Mouse (Mus musculus): Measurements from ENCODE around the gene Lpp. TPM values are rescaled to one million over a fixed set of nuclear protein-coding genes. Genes with fewer than 3 reads are reported as not detected.
"Not testable (repeated sequence)": the region's sequence is repeated elsewhere in the genome, so short reads cannot be mapped to it uniquely, and the experiment has no call there.

Gene Lpp
- polyA plus RNA-seq, 1 experiment from 2014 or later, result 12.2 TPM

GRCm38 (mm10) chr16:25012938-25013337 lies 619.6 kb downstream of the Lpp start:
- H3K4me2 ChIP-seq (ENCODE audit: low read length), result no peak overlapping the region
- no peaks in the 10 kb centered on the region for H3K9me3 ChIP-seq (ENCODE audit: control insufficient read depth, low read length)
- peaks cover 19% of the 10 kb centered on the region for H3K4me1 ChIP-seq (replicated peaks; ENCODE audit: control insufficient read depth, insufficient read depth, low read length)
- no peak overlapping the region for H3K4me3 ChIP-seq (replicated peaks; ENCODE audit: low read length)
- no peak for ATAC-seq
- WGBS, result 90% methylated on average over 3 of the region's 3 CpGs
- no peak overlapping the region for H3K9ac ChIP-seq (replicated peaks; ENCODE audit: low read depth, low read length)
- H3K36me3 ChIP-seq (ENCODE audit: control insufficient read depth, insufficient read depth), result no peaks in the 10 kb centered on the region
- no peak overlapping the region for H3K27ac ChIP-seq (ENCODE audit: low read length)
- no peaks in the 10 kb centered on the region for H3K27me3 ChIP-seq (replicated peaks; ENCODE audit: control insufficient read depth, insufficient read depth, low read length)

GRCm38 (mm10) chr16:25016261-25016836 lies 623.0 kb downstream of the Lpp start:
- Histone ChIP-seq H3K4me1 (replicated peaks; ENCODE audit: control insufficient read depth, insufficient read depth, low read length) (peaks cover 19% of the 10 kb centered on the region), H3K27me3 (replicated peaks; ENCODE audit: control insufficient read depth, insufficient read depth, low read length) (no peaks in the 10 kb centered on the region), H3K27ac (ENCODE audit: low read length) (peak overlapping the region; percentile 87), H3K4me2 (ENCODE audit: low read length) (no peak overlapping the region), H3K9ac (replicated peaks; ENCODE audit: low read depth, low read length) (no peak overlapping the region), H3K9me3 (ENCODE audit: control insufficient read depth, low read length) (no peaks in the 10 kb centered on the region), H3K36me3 (ENCODE audit: control insufficient read depth, insufficient read depth) (no peaks in the 10 kb centered on the region), H3K4me3 (replicated peaks; ENCODE audit: low read length) (no peak overlapping the region)
- WGBS, result 4% methylated on average over 4 of the region's 4 CpGs
- peak; percentile 95 for ATAC-seq

DNA sequence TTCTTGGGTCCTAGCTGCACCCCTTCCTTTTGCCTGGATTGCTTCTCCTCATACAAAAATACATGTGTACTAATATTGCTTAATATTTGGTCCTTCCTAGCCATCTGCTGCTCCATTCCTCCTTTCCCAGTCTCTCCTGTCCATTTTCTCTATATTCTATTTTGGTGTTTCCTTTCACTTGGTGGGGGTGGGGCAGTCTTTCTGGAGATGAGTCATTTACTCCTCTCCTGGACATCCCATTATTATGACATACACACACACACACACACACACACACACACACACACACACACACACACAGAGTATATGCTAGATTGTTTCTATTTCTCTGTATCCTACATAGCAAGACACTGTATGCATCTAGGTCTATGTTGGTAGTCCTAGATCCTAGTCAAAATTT lies 623.7 kb downstream of the Lpp start:
- H3K9me3 ChIP-seq (ENCODE audit: control insufficient read depth, low read length), result no peaks in the 10 kb centered on the region
- peak overlapping the region; percentile 87 for H3K27ac ChIP-seq (ENCODE audit: low read length)
- H3K27me3 ChIP-seq (replicated peaks; ENCODE audit: control insufficient read depth, insufficient read depth, low read length), result no peaks in the 10 kb centered on the region
- H3K4me3 ChIP-seq (replicated peaks; ENCODE audit: low read length), result no peak overlapping the region
- H3K4me2 ChIP-seq (ENCODE audit: low read length), result no peak overlapping the region
- H3K36me3 ChIP-seq (ENCODE audit: control insufficient read depth, insufficient read depth), result no peaks in the 10 kb centered on the region
- peaks cover 19% of the 10 kb centered on the region for H3K4me1 ChIP-seq (replicated peaks; ENCODE audit: control insufficient read depth, insufficient read depth, low read length)
- no peak for ATAC-seq
- no peak overlapping the region for H3K9ac ChIP-seq (replicated peaks; ENCODE audit: low read depth, low read length)

- not testable (repeated sequence) for H3K4me1 ChIP-seq (replicated peaks; ENCODE audit: control insufficient read depth, insufficient read depth, low read length); H3K4me2 ChIP-seq (ENCODE audit: low read length); H3K36me3 ChIP-seq (ENCODE audit: control insufficient read depth, insufficient read depth); H3K9me3 ChIP-seq (ENCODE audit: control insufficient read depth, low read length); H3K4me3 ChIP-seq (replicated peaks; ENCODE audit: low read length); ATAC-seq; H3K9ac ChIP-seq (replicated peaks; ENCODE audit: low read depth, low read length); H3K27ac ChIP-seq (ENCODE audit: low read length); H3K27me3 ChIP-seq (replicated peaks; ENCODE audit: control insufficient read depth, insufficient read depth, low read length)
- 60% methylated on average over 2 of the region's 2 CpGs for WGBS
Measured at GRCm38 (mm10) chr16:25021743-25022359, 628.5 kb downstream of the Lpp start.

GRCm38 (mm10) chr16:25024591-25024990 lies 631.3 kb downstream of the Lpp start:
- WGBS, result 91% methylated on average over 3 of the region's 3 CpGs
- Histone ChIP-seq H3K27me3 (replicated peaks; ENCODE audit: control insufficient read depth, insufficient read depth, low read length) (no peaks in the 10 kb centered on the region), H3K27ac (ENCODE audit: low read length) (no peak overlapping the region), H3K36me3 (ENCODE audit: control insufficient read depth, insufficient read depth) (no peaks in the 10 kb centered on the region), H3K4me2 (ENCODE audit: low read length) (no peak overlapping the region), H3K4me3 (replicated peaks; ENCODE audit: low read length) (no peak overlapping the region), H3K4me1 (replicated peaks; ENCODE audit: control insufficient read depth, insufficient read depth, low read length) (0 out of 2 replicates have a peak, but pooled peaks cover 1% of the 10 kb centered on the region), H3K9ac (replicated peaks; ENCODE audit: low read depth, low read length) (no peak overlapping the region), H3K9me3 (ENCODE audit: control insufficient read depth, low read length) (no peaks in the 10 kb centered on the region)
- no peak for ATAC-seq

GRCm38 (mm10) chr16:25026191-25026590 lies 632.9 kb downstream of the Lpp start:
- WGBS, result 93% methylated on average over 1 of the region's 1 CpGs
- no peak overlapping the region for H3K4me3 ChIP-seq (replicated peaks; ENCODE audit: low read length)
- H3K4me2 ChIP-seq (ENCODE audit: low read length), result no peak overlapping the region
- no peak for ATAC-seq
- H3K27me3 ChIP-seq (replicated peaks; ENCODE audit: control insufficient read depth, insufficient read depth, low read length), result no peaks in the 10 kb centered on the region
- 0 out of 2 replicates have a peak, but pooled peaks cover 2% of the 10 kb centered on the region for H3K4me1 ChIP-seq (replicated peaks; ENCODE audit: control insufficient read depth, insufficient read depth, low read length)
- no peak overlapping the region for H3K9ac ChIP-seq (replicated peaks; ENCODE audit: low read depth, low read length)
- H3K36me3 ChIP-seq (ENCODE audit: control insufficient read depth, insufficient read depth), result no peaks in the 10 kb centered on the region
- H3K9me3 ChIP-seq (ENCODE audit: control insufficient read depth, low read length), result no peaks in the 10 kb centered on the region
- H3K27ac ChIP-seq (ENCODE audit: low read length), result no peak overlapping the region

DNA sequence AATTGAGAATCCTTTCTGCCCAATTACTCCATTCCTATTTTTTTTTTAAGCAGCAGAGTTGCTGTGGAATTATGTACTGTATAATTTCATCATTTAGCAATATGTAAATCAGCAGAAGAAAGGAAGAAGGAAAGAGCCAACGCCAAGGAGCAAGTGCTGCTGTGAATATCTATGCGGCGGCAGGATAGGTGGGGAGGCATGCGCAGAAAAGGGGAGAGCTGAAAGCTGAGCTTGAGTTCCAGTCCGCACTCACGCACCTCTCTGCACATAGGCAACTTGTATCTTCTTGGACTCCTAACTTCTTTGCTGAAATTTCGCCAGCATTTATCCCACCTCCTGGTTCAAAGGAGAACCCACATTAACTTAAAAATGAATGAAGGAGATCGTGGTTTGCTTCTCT lies 636.2 kb downstream of the Lpp start:
- ATAC-seq, result peak; percentile 49; the same call in 1 of the 2 replicates
- WGBS, result 80% methylated on average over 8 of the region's 8 CpGs
- no peaks in the 10 kb centered on the region for H3K36me3 ChIP-seq (ENCODE audit: control insufficient read depth, insufficient read depth)
- 0 out of 2 replicates have a peak, but pooled peaks cover 5% of the 10 kb centered on the region for H3K4me1 ChIP-seq (replicated peaks; ENCODE audit: control insufficient read depth, insufficient read depth, low read length)
- H3K27me3 ChIP-seq (replicated peaks; ENCODE audit: control insufficient read depth, insufficient read depth, low read length), result no peaks in the 10 kb centered on the region
- H3K9ac ChIP-seq (replicated peaks; ENCODE audit: low read depth, low read length), result no peak overlapping the region
- no peak overlapping the region for H3K27ac ChIP-seq (ENCODE audit: low read length)
- no peak overlapping the region for H3K4me2 ChIP-seq (ENCODE audit: low read length)
- H3K4me3 ChIP-seq (replicated peaks; ENCODE audit: low read length), result no peak overlapping the region
- H3K9me3 ChIP-seq (ENCODE audit: control insufficient read depth, low read length), result no peaks in the 10 kb centered on the region

DNA sequence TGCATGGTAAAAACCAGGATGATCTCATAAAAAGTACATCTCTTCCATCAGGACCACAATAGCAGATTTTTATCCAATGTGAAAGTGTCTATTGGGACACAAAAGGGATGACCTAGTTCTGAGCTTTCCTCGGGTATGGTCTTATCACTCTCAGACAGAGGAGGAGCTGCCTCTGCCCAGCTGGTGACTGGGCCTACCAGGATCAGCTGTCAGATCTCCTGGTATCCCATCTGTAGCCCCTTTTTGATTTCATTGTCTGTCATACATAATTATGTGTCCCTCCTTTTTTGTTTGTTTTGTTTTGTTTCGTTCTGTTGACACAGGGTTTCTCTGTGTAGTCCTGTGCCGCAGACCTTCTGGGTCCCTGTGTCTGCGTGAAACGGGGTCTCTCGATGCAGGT lies 644.1 kb downstream of the Lpp start:
- no peak for ATAC-seq
- Histone ChIP-seq H3K27ac (ENCODE audit: low read length) (peak overlapping the region; percentile 41; the same call in 1 of the 2 replicates), H3K36me3 (ENCODE audit: control insufficient read depth, insufficient read depth) (no peaks in the 10 kb centered on the region), H3K4me2 (ENCODE audit: low read length) (no peak overlapping the region), H3K9ac (replicated peaks; ENCODE audit: low read depth, low read length) (no peak overlapping the region), H3K27me3 (replicated peaks; ENCODE audit: control insufficient read depth, insufficient read depth, low read length) (no peaks in the 10 kb centered on the region), H3K4me3 (replicated peaks; ENCODE audit: low read length) (no peak overlapping the region), H3K9me3 (ENCODE audit: control insufficient read depth, low read length) (no peaks in the 10 kb centered on the region; the same call in 1 of the 2 replicates), H3K4me1 (replicated peaks; ENCODE audit: control insufficient read depth, insufficient read depth, low read length) (peaks cover 8% of the 10 kb centered on the region; the same call in 1 of the 2 replicates)
- 46% methylated on average over 6 of the region's 6 CpGs for WGBS

- H3K4me1 ChIP-seq (replicated peaks; ENCODE audit: control insufficient read depth, insufficient read depth, low read length), result peaks cover 10% of the 10 kb centered on the region; the same call in 1 of the 2 replicates
- H3K36me3 ChIP-seq (ENCODE audit: control insufficient read depth, insufficient read depth), result no peaks in the 10 kb centered on the region
- no peak overlapping the region for H3K9ac ChIP-seq (replicated peaks; ENCODE audit: low read depth, low read length)
- H3K27ac ChIP-seq (ENCODE audit: low read length), result no peak overlapping the region
- no peak for ATAC-seq
- WGBS, result 91% methylated on average over 6 of the region's 6 CpGs
- H3K4me2 ChIP-seq (ENCODE audit: low read length), result no peak overlapping the region
- H3K9me3 ChIP-seq (ENCODE audit: control insufficient read depth, low read length), result no peaks in the 10 kb centered on the region; the same call in 1 of the 2 replicates
- no peaks in the 10 kb centered on the region for H3K27me3 ChIP-seq (replicated peaks; ENCODE audit: control insufficient read depth, insufficient read depth, low read length)
- H3K4me3 ChIP-seq (replicated peaks; ENCODE audit: low read length), result no peak overlapping the region
Measured at GRCm38 (mm10) chr16:25038529-25038928, 645.2 kb downstream of the Lpp start.
